9 mouse cellular contexts compared by ENCODE assay signal in genomic region chr19:4147782-4148490, GRCm38 (mm10). TPM values are rescaled to one million over a fixed set of nuclear protein-coding genes. Genes with fewer than 3 reads are reported as not detected.
DNase-seq lines count a peak whose midpoint lies in the region; ATAC-seq lines count a peak whose summit lies in the region.
"Had no signal": no experiment of that assay in that cellular context is flagged by ENCODE, and none has a peak within 500 bp of the region (broad histone marks: within the 10 kb centered on the region; RNA-seq: fewer than 3 reads in every experiment).

No protein-coding gene starts in this region.

- H3K4me3 ChIP-seq in kidney, embryonic 14.5 days (ENCODE audit: low read length): peak overlapping the region; percentile 86
- H3K4me3 ChIP-seq in embryonic facial prominence, embryonic 10.5 days: peak overlapping the region; percentile 88
- peak overlapping the region; percentile 80 for H3K4me3 ChIP-seq in hindbrain, embryonic 14.5 days (replicated peaks; ENCODE audit: low read length)
- peak overlapping the region; percentile 93 for H3K4me3 ChIP-seq in midbrain, embryonic 15.5 days

- no peaks in the 10 kb centered on the region for H3K27me3 ChIP-seq in kidney, embryonic 14.5 days (ENCODE audit: control insufficient read depth, insufficient read depth, low read length)
- H3K27me3 ChIP-seq in embryonic facial prominence, embryonic 10.5 days (replicated peaks; ENCODE audit: low read depth, poor library complexity, severe bottlenecking): no peaks in the 10 kb centered on the region
- no peaks in the 10 kb centered on the region for H3K27me3 ChIP-seq in hindbrain, embryonic 14.5 days (ENCODE audit: control insufficient read depth, insufficient read depth, low read length)
- no peaks in the 10 kb centered on the region for H3K27me3 ChIP-seq in midbrain, embryonic 15.5 days (replicated peaks)
- H3K27me3 ChIP-seq: Patski had no signal

- DNase-seq in kidney, postnatal 36 days: no peak
- DNase-seq in embryonic facial prominence, embryonic 10.5 days (ENCODE audit: low spot score): no peak
- no peak for DNase-seq in hindbrain, embryonic 14.5 days (ENCODE audit: low spot score)
- no peak for DNase-seq in MN1 (ENCODE audit: low spot score)
- DNase-seq in T-cell, adult 2 months (ENCODE audit: low spot score): no peak
- DNase-seq in right cerebral cortex, postnatal 25 days: no peak

- peaks cover 14% of the 10 kb centered on the region for H3K4me1 ChIP-seq in kidney, embryonic 14.5 days (ENCODE audit: control insufficient read depth, insufficient read depth, low read length)
- peaks cover 29% of the 10 kb centered on the region for H3K4me1 ChIP-seq in embryonic facial prominence, embryonic 10.5 days
- H3K4me1 ChIP-seq in hindbrain, embryonic 14.5 days (replicated peaks; ENCODE audit: control insufficient read depth, insufficient read depth, low read length): peaks cover 14% of the 10 kb centered on the region
- H3K4me1 ChIP-seq in midbrain, embryonic 15.5 days: peaks cover 22% of the 10 kb centered on the region

- peak overlapping the region; percentile 68; the same call in 1 of the 2 replicates for H3K9ac ChIP-seq in kidney, embryonic 14.5 days (ENCODE audit: low read depth, low read length)
- H3K9ac ChIP-seq in hindbrain, embryonic 14.5 days: peak overlapping the region; percentile 87
- H3K9ac ChIP-seq in midbrain, embryonic 15.5 days: peak overlapping the region; percentile 91

- no peaks in the 10 kb centered on the region for H3K9me3 ChIP-seq in kidney, embryonic 14.5 days (ENCODE audit: control insufficient read depth, low read length)
- H3K9me3 ChIP-seq in embryonic facial prominence, embryonic 10.5 days: peaks cover 3% of the 10 kb centered on the region; the same call in 1 of the 2 replicates
- H3K9me3 ChIP-seq in hindbrain, embryonic 14.5 days (ENCODE audit: control insufficient read depth, low read length): no peaks in the 10 kb centered on the region
- no peaks in the 10 kb centered on the region for H3K9me3 ChIP-seq in midbrain, embryonic 15.5 days

- 31% methylated on average over 9 of the region's 9 CpGs for WGBS in kidney, embryonic 14.5 days
- 34% methylated on average over 9 of the region's 9 CpGs for WGBS in embryonic facial prominence, embryonic 10.5 days
- WGBS in hindbrain, embryonic 14.5 days: 33% methylated on average over 9 of the region's 9 CpGs
- WGBS in midbrain, embryonic 15.5 days: 30% methylated on average over 9 of the region's 9 CpGs

- H3K36me3 ChIP-seq in kidney, embryonic 14.5 days (ENCODE audit: control insufficient read depth, insufficient read depth, low read length): peaks cover 21% of the 10 kb centered on the region
- peaks cover 32% of the 10 kb centered on the region for H3K36me3 ChIP-seq in embryonic facial prominence, embryonic 10.5 days (replicated peaks)
- peaks cover 20% of the 10 kb centered on the region for H3K36me3 ChIP-seq in hindbrain, embryonic 14.5 days (replicated peaks; ENCODE audit: control insufficient read depth, insufficient read depth)
- H3K36me3 ChIP-seq in midbrain, embryonic 15.5 days (replicated peaks): 0 out of 2 replicates have a peak, but pooled peaks cover 7% of the 10 kb centered on the region

- no peak overlapping the region for H3K27ac ChIP-seq in kidney, embryonic 14.5 days (ENCODE audit: low read depth, low read length)
- H3K27ac ChIP-seq in embryonic facial prominence, embryonic 10.5 days (replicated peaks): peak overlapping the region; percentile 88
- H3K27ac ChIP-seq in hindbrain, embryonic 14.5 days: peak overlapping the region; percentile 61; the same call in 1 of the 2 replicates
- peak overlapping the region; percentile 75 for H3K27ac ChIP-seq in midbrain, embryonic 15.5 days

- peak; percentile 43 for ATAC-seq in kidney, embryonic 14.5 days (ENCODE audit: low FRiP score, low TSS enrichment)
- peak; percentile 19 for ATAC-seq in hindbrain, embryonic 14.5 days (ENCODE audit: low FRiP score)
- peak; percentile 26; the same call in 1 of the 2 replicates for ATAC-seq in midbrain, embryonic 15.5 days (replicated peaks)

- peak overlapping the region; percentile 72 for H3K4me2 ChIP-seq in kidney, embryonic 14.5 days (replicated peaks; ENCODE audit: low read depth, low read length)
- peak overlapping the region; percentile 75 for H3K4me2 ChIP-seq in hindbrain, embryonic 14.5 days (replicated peaks)
- peak overlapping the region; percentile 77 for H3K4me2 ChIP-seq in midbrain, embryonic 15.5 days

RNA-seq across cellular contexts. Expression of gene Coro1b, which starts 0.5 kb away (rescaled TPM):
- polyA plus RNA-seq in kidney, embryonic 14.5 days (2014; fragmentation: Nextera tagmentation; extraction: Ambion mirVana): 132 and 156 TPM in 2 replicates
- 130 and 134 TPM in 2 replicates for polyA plus RNA-seq in embryonic facial prominence, embryonic 10.5 days (2016; fragmentation: Nextera tagmentation; extraction: Ambion mirVana)
- 102 TPM in 2 replicates for polyA plus RNA-seq in hindbrain, embryonic 14.5 days (2014; fragmentation: Nextera tagmentation; extraction: Ambion mirVana)
- 127 and 139 TPM in 2 replicates for polyA plus RNA-seq in midbrain, embryonic 15.5 days (2015; fragmentation: Nextera tagmentation; extraction: Ambion mirVana)

RNA-seq across cellular contexts. Expression of gene Cabp4, which starts 4.1 kb away (rescaled TPM):
- 0.06 and 0.09 TPM in 2 replicates for polyA plus RNA-seq in kidney, embryonic 14.5 days (2014; fragmentation: Nextera tagmentation; extraction: Ambion mirVana)
- 0.14 TPM in 1 of 2 replicates, not detected in the other for polyA plus RNA-seq in embryonic facial prominence, embryonic 10.5 days (2016; fragmentation: Nextera tagmentation; extraction: Ambion mirVana)
- 0.11 and 0.26 TPM in 2 replicates for polyA plus RNA-seq in hindbrain, embryonic 14.5 days (2014; fragmentation: Nextera tagmentation; extraction: Ambion mirVana)
- polyA plus RNA-seq in midbrain, embryonic 15.5 days (2015; fragmentation: Nextera tagmentation; extraction: Ambion mirVana): 0.22 and 0.28 TPM in 2 replicates

RNA-seq across cellular contexts. Expression of gene Ptprcap, which starts 5.5 kb away (rescaled TPM):
- 0.57 and 0.80 TPM in 2 replicates for polyA plus RNA-seq in kidney, embryonic 14.5 days (2014; fragmentation: Nextera tagmentation; extraction: Ambion mirVana)
- 0.58 TPM in 1 of 2 replicates, not detected in the other for polyA plus RNA-seq in embryonic facial prominence, embryonic 10.5 days (2016; fragmentation: Nextera tagmentation; extraction: Ambion mirVana)
- polyA plus RNA-seq in hindbrain, embryonic 14.5 days (2014; fragmentation: Nextera tagmentation; extraction: Ambion mirVana): 0.44 and 0.68 TPM in 2 replicates
- 0.26 and 0.96 TPM in 2 replicates for polyA plus RNA-seq in midbrain, embryonic 15.5 days (2015; fragmentation: Nextera tagmentation; extraction: Ambion mirVana)

RNA-seq across cellular contexts. Expression of gene Gpr152, which starts 8.3 kb away (rescaled TPM):
- not detected in 2 replicates for polyA plus RNA-seq in kidney, embryonic 14.5 days (2014; fragmentation: Nextera tagmentation; extraction: Ambion mirVana)
- polyA plus RNA-seq in embryonic facial prominence, embryonic 10.5 days (2016; fragmentation: Nextera tagmentation; extraction: Ambion mirVana): not detected in 2 replicates
- polyA plus RNA-seq in hindbrain, embryonic 14.5 days (2014; fragmentation: Nextera tagmentation; extraction: Ambion mirVana): not detected in 2 replicates
- polyA plus RNA-seq in midbrain, embryonic 15.5 days (2015; fragmentation: Nextera tagmentation; extraction: Ambion mirVana): 0.04 TPM in 1 of 2 replicates, not detected in the other
- polyA plus RNA-seq: Patski had no signal

RNA-seq across cellular contexts. Expression of gene Rps6kb2, which starts 15.2 kb away (rescaled TPM):
- 33.4 and 42.0 TPM in 2 replicates for polyA plus RNA-seq in kidney, embryonic 14.5 days (2014; fragmentation: Nextera tagmentation; extraction: Ambion mirVana)
- 66.1 and 68.5 TPM in 2 replicates for polyA plus RNA-seq in embryonic facial prominence, embryonic 10.5 days (2016; fragmentation: Nextera tagmentation; extraction: Ambion mirVana)
- polyA plus RNA-seq in hindbrain, embryonic 14.5 days (2014; fragmentation: Nextera tagmentation; extraction: Ambion mirVana): 35.8 and 39.7 TPM in 2 replicates
- 60.1 and 60.7 TPM in 2 replicates for polyA plus RNA-seq in midbrain, embryonic 15.5 days (2015; fragmentation: Nextera tagmentation; extraction: Ambion mirVana)
